Mouse (Mus musculus) liver, adult 2 months (tissue): ENCODE data around the gene Krt13. TPM values are rescaled to one million over a fixed set of nuclear protein-coding genes. Genes with fewer than 3 reads are reported as not detected.

ENCODE experiments used
- DNase-seq: peaks from one replicate; pipeline ENCODE4 v3.0.0-alpha.2; 2011; ENCODE audit warnings: low read depth, low spot score; ENCODE audit errors: extremely low read depth
- H3K27ac ChIP-seq: fragments of 200-500 bp; replicated peaks from 2 replicates; pipeline ENCODE4 v1.5.1; 2012; ENCODE audit warnings: low read depth, mild to moderate bottlenecking, control low read depth, inconsistent platforms, low read length; ENCODE audit not compliant: insufficient read depth
- H3K27me3 ChIP-seq: fragments of 200-500 bp; 2 replicates; pipeline ENCODE4 v1.6.1; 2012; ENCODE audit warnings: mild to moderate bottlenecking, moderate library complexity, low read length, inconsistent platforms; ENCODE audit not compliant: control insufficient read depth, insufficient read depth
- H3K36me3 ChIP-seq: fragments of 200-500 bp; 2 replicates; pipeline ENCODE4 v1.6.1; 2012; ENCODE audit warnings: low read length, inconsistent platforms; ENCODE audit not compliant: control insufficient read depth, insufficient read depth
- H3K4me1 ChIP-seq: fragments of 200-500 bp; 2 replicates; pipeline ENCODE4 v1.6.1; 2011; ENCODE audit warnings: low read length; ENCODE audit not compliant: control insufficient read depth, insufficient read depth
- H3K4me3 ChIP-seq: fragments of 200-500 bp; 2 replicates; pipeline ENCODE4 v1.5.1; 2011; ENCODE audit warnings: low read depth, mild to moderate bottlenecking, control low read depth, low read length, moderate library complexity; ENCODE audit not compliant: insufficient read depth
- H3K79me2 ChIP-seq: fragments of 200-500 bp; 2 replicates; pipeline ENCODE4 v1.6.1; 2012; ENCODE audit warnings: inconsistent platforms, mild to moderate bottlenecking, low read length, moderate library complexity; ENCODE audit not compliant: control insufficient read depth, insufficient read depth
- H3K9ac ChIP-seq: fragments of 200-500 bp; 2 replicates; pipeline ENCODE4 v1.6.1; 2012; ENCODE audit warnings: low read depth, mild to moderate bottlenecking, control low read depth, inconsistent platforms, low read length
- CTCF ChIP-seq: fragments of 200-500 bp; IDR thresholded peaks from 2 replicates; pipeline ENCODE4 v1.5.1; 2011; ENCODE audit warnings: low read depth, low read length, control low read depth
- POLR2A ChIP-seq: fragments of 200-500 bp; IDR thresholded peaks from 2 replicates; pipeline ENCODE4 v1.6.1; 2011; ENCODE audit warnings: low read length, control low read depth; ENCODE audit not compliant: insufficient read depth; ENCODE audit errors: extremely low read depth
- WGBS: fragments of 180-500 bp; shearing (Covaris S2); methylation state at CpG from one replicate; pipeline ENCODE4 v1.1.7; 2018; 5-methylcytosine and 5-hydroxymethylcytosine counted together
- polyA plus RNA-seq: library from polyadenylated mRNA; depleted of rRNA; stranded (reverse); fragments of >200 nt; gene quantifications from 2 replicates; pipeline ENCODE4 v1.2.3, GENCODE M21; 2012
- total RNA-seq: library from RNA; depleted of rRNA; stranded (reverse); fragments of >200 nt; gene quantifications from 2 replicates; pipeline ENCODE4 v1.2.3, GENCODE M21; 2014

Krt13 gene
- total and polyA plus RNA-seq, 2 experiments, result not detected

- Histone ChIP-seq H3K9ac (no peak overlapping the region), H3K27me3 (no peaks in the 10 kb centered on the region)
Observed at GRCm38 (mm10) chr11:100102693-100103429, 18.5 kb downstream of the Krt13 start.

GRCm38 (mm10) chr11:100100391-100100790, 21.0 kb downstream of the Krt13 start:
- Histone ChIP-seq H3K4me3 (no peak overlapping the region), H3K36me3 (no peaks in the 10 kb centered on the region), H3K27ac (no peak overlapping the region), H3K79me2 (no peaks in the 10 kb centered on the region), H3K4me1 (no peaks in the 10 kb centered on the region), H3K27me3 (no peaks in the 10 kb centered on the region), H3K9ac (no peak overlapping the region)
- 78% methylated on average over 4 of the region's 4 CpGs for WGBS
- no peak for DNase-seq
- TF ChIP-seq POLR2A, result no peak
- no peak for TF ChIP-seq CTCF

More at GRCm38 (mm10) chr11:100102693-100103429, 18.5 kb downstream of the Krt13 start:
- no peak for DNase-seq
- TF ChIP-seq CTCF (no peak), POLR2A (no peak)
- H3K4me3 ChIP-seq, result no peak overlapping the region
- 76% methylated on average over 15 of the region's 15 CpGs for WGBS
- H3K4me1 ChIP-seq, result no peaks in the 10 kb centered on the region
- no peaks in the 10 kb centered on the region for H3K79me2 ChIP-seq
- H3K27ac ChIP-seq, result no peak overlapping the region
- H3K36me3 ChIP-seq, result no peaks in the 10 kb centered on the region

DNA sequence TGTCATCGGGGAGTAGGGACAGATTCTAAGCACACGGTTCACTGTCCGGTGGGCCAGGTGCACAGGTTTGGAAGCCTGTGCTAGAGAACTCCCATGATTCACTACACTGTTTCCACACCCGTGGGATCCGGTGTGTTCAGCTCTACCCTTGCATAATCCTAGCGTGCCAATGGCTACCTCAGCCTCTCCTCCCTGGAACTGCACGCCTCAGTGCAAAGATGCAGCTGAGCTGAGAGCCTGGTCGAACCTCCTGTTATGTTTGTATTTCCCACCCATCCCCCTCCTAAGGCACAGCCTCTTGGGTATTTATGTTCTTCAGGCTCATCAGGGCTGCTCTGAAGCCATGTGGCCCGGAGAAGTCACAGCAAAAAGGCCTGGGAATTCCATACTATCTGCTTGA, 23.5 kb downstream of the Krt13 start:
- WGBS, result 63% methylated on average over 9 of the region's 9 CpGs
- DNase-seq, result no peak
- no peak overlapping the region for H3K27ac ChIP-seq
- H3K36me3 ChIP-seq, result no peaks in the 10 kb centered on the region
- H3K9ac ChIP-seq, result no peak overlapping the region
- H3K27me3 ChIP-seq, result no peaks in the 10 kb centered on the region
- no peaks in the 10 kb centered on the region for H3K79me2 ChIP-seq
- no peak overlapping the region for H3K4me3 ChIP-seq
- TF ChIP-seq POLR2A (no peak), CTCF (no peak)
- no peaks in the 10 kb centered on the region for H3K4me1 ChIP-seq

GRCm38 (mm10) chr11:100096141-100096540, 25.2 kb downstream of the Krt13 start, which contains the start of gene Krt35:
TSS of gene Krt35 (minus strand) at chr11:100096241.
- 89% methylated on average over 9 of the region's 9 CpGs for WGBS
- Histone ChIP-seq H3K27ac (no peak within 1 kb of the TSS), H3K79me2 (no peaks in the 10 kb centered on the region), H3K36me3 (no peaks in the 10 kb centered on the region), H3K27me3 (no peaks in the 10 kb centered on the region), H3K9ac (no peak within 1 kb of the TSS), H3K4me3 (no peak within 1 kb of the TSS), H3K4me1 (no peaks in the 10 kb centered on the region)
- DNase-seq, result no peak
- TF ChIP-seq POLR2A (no peak), CTCF (no peak)

GRCm38 (mm10) chr11:100088378-100089025, 32.9 kb downstream of the Krt13 start:
- 62% methylated on average over 7 of the region's 7 CpGs for WGBS
- Histone ChIP-seq H3K27me3 (peaks cover 2% of the 10 kb centered on the region; the same call in 1 of the 2 replicates), H3K27ac (no peak overlapping the region), H3K36me3 (no peaks in the 10 kb centered on the region), H3K4me1 (no peaks in the 10 kb centered on the region), H3K4me3 (no peak overlapping the region), H3K9ac (no peak overlapping the region), H3K79me2 (no peaks in the 10 kb centered on the region)
- TF ChIP-seq CTCF (no peak), POLR2A (no peak)
- DNase-seq, result no peak

- no peak within 1 kb of the TSS for H3K27ac ChIP-seq
- H3K36me3 ChIP-seq, result no peaks in the 10 kb centered on the region
- no peak within 1 kb of the TSS for H3K9ac ChIP-seq
- H3K27me3 ChIP-seq, result peaks cover 2% of the 10 kb centered on the region; the same call in 1 of the 2 replicates
- 94% methylated on average over 10 of the region's 10 CpGs for WGBS
- DNase-seq, result no peak
- TF ChIP-seq POLR2A, result no peak
- no peak for TF ChIP-seq CTCF
- H3K4me3 ChIP-seq, result no peak within 1 kb of the TSS
- no peaks in the 10 kb centered on the region for H3K79me2 ChIP-seq
- no peaks in the 10 kb centered on the region for H3K4me1 ChIP-seq
Observed at GRCm38 (mm10) chr11:100087861-100088260, 33.5 kb downstream of the Krt13 start, which contains the start of gene Krt32. TSS of gene Krt32 (minus strand) at chr11:100088226.
